Mouse (Mus musculus) heart, embryonic 11.5 days (tissue): ENCODE data around the gene Lce1h. TPM values are rescaled to one million over a fixed set of nuclear protein-coding genes. Genes with fewer than 3 reads are reported as not detected.

Experiments
- ATAC-seq: fragments of 200-750 bp; cut with Nextera tagmentation; replicated peaks from 2 replicates; pipeline ENCODE4 v1.8.0; 2017; ENCODE audit warnings: moderate library complexity; ENCODE audit not compliant: insufficient number of reproducible peaks, low FRiP score, low TSS enrichment
- H3K27ac ChIP-seq: fragments of 300-500 bp; sonication (generic); 2 replicates; pipeline ENCODE4 v1.5.1; 2014; ENCODE audit warnings: mild to moderate bottlenecking, low read depth, low read length
- H3K27me3 ChIP-seq: fragments of 300-500 bp; sonication (generic); 2 replicates; pipeline ENCODE4 v1.6.1; 2014; ENCODE audit warnings: mild to moderate bottlenecking, low read length, mixed read lengths; ENCODE audit not compliant: control insufficient read depth, insufficient read depth
- H3K36me3 ChIP-seq: fragments of 300-500 bp; sonication (generic); 2 replicates; pipeline ENCODE4 v1.6.1; 2014; ENCODE audit warnings: mild to moderate bottlenecking, low read length, moderate library complexity, mixed read lengths; ENCODE audit not compliant: control insufficient read depth, insufficient read depth
- H3K4me1 ChIP-seq: fragments of 300-500 bp; sonication (generic); 2 replicates; pipeline ENCODE4 v1.6.1; 2014; ENCODE audit warnings: low read length; ENCODE audit not compliant: control insufficient read depth, insufficient read depth
- H3K4me2 ChIP-seq: fragments of 300-500 bp; sonication (generic); 2 replicates; pipeline ENCODE4 v1.6.1; 2014; ENCODE audit warnings: mild to moderate bottlenecking, moderate library complexity
- H3K4me3 ChIP-seq: fragments of 300-500 bp; sonication (generic); 2 replicates; pipeline ENCODE4 v1.5.1; 2014; ENCODE audit warnings: low read depth, low read length
- H3K9ac ChIP-seq: fragments of 300-500 bp; sonication (generic); 2 replicates; pipeline ENCODE4 v1.6.1; 2014; ENCODE audit warnings: mild to moderate bottlenecking, low read depth, low read length, moderate library complexity
- H3K9me3 ChIP-seq: fragments of 300-500 bp; sonication (generic); replicated peaks from 2 replicates; pipeline ENCODE4 v1.6.1; 2016; ENCODE audit warnings: low read length; ENCODE audit not compliant: control insufficient read depth
- WGBS: fragments of 180-500 bp; shearing (Covaris S2); extraction: QIAGEN DNeasy Blood & Tissue Kit; methylation state at CpG from one replicate; pipeline ENCODE4 v1.1.7; 2014; ENCODE audit not compliant: insufficient replicate concordance; 5-methylcytosine and 5-hydroxymethylcytosine counted together
- polyA plus RNA-seq: library from polyadenylated mRNA; unstranded; fragments of >200 nt; fragmentation: Nextera tagmentation; extraction: Ambion mirVana; gene quantifications from 2 replicates; pipeline ENCODE4 v1.2.1, GENCODE M21; 2014

The Lce1h gene
- polyA plus RNA-seq, 1 experiment from 2014 or later: not detected

DNA sequence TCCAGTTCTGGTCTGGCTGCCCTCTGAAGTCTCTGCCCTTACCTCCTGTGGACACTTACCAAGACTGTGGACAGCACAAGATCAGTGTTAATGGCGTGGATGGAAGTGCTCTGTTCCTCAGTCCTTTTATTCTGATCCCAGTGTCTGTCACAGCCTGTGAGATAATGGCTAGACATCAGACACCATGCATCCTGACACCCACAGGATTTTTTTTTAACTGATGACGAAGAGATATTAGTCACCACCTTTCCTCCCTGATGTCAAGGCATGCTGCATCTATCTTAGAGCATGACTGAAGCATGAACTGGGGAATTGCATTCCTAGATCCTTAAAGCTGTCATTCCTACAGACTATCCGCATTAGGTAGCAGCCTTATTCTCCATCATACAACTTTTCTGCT, 44.6 kb downstream of the Lce1h start, which contains the start of gene Lce1f:
Gene Lce1f, minus strand, starts transcription at position 101 of the 400 bp plus-strand sequence.
- no peak within 1 kb of the TSS for H3K27ac ChIP-seq
- no peaks in the 10 kb centered on the region for H3K36me3 ChIP-seq
- H3K9me3 ChIP-seq: no peaks in the 10 kb centered on the region
- H3K27me3 ChIP-seq: no peaks in the 10 kb centered on the region
- no peak for ATAC-seq
- no peak within 1 kb of the TSS for H3K4me3 ChIP-seq
- H3K4me2 ChIP-seq: no peak within 1 kb of the TSS
- WGBS: 63% methylated on average over 3 of the region's 3 CpGs
- no peak within 1 kb of the TSS for H3K9ac ChIP-seq
- no peaks in the 10 kb centered on the region for H3K4me1 ChIP-seq

DNA sequence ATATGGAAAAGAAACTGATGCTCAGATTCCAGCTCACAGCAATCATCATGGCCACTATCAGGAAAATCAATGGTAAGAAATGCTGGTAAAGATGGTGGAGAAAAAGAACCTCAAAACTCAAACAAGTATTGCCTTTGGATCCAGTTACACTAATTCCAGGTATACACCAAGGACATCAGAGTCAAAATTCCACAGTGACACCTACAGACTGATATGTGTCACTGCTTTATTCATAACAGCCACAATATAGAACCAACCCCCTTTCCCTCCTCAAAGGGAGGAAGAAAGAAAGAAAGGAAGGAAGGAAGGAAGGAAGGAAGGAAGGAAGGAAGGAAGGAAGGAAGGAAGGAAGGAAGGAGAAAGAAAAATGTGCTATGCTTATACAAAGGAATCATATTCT, 49.7 kb downstream of the Lce1h start:
- Histone ChIP-seq H3K9me3 (no peaks in the 10 kb centered on the region), H3K4me2 (no peak overlapping the region), H3K36me3 (no peaks in the 10 kb centered on the region), H3K9ac (no peak overlapping the region), H3K4me1 (no peaks in the 10 kb centered on the region), H3K27me3 (no peaks in the 10 kb centered on the region), H3K4me3 (no peak overlapping the region), H3K27ac (no peak overlapping the region)
- ATAC-seq: no peak

Other genes with a start within 250 kb of the Lce1h start
- gene 2310046K23Rik, start 230.6 kb downstream of the Lce1h start, polyA plus RNA-seq: not detected in 2 replicates
- gene Ivl, start 191.3 kb downstream of the Lce1h start, polyA plus RNA-seq: not detected in 2 replicates
- gene Smcp, start 176.1 kb downstream of the Lce1h start, polyA plus RNA-seq: not detected in 2 replicates
- gene 2210017I01Rik, start 157.6 kb downstream of the Lce1h start, polyA plus RNA-seq: not detected in 2 replicates
- not detected in 2 replicates for gene Lce6a, start 143.4 kb downstream of the Lce1h start, polyA plus RNA-seq
- gene Lce1a1, start 116.8 kb downstream of the Lce1h start, polyA plus RNA-seq: not detected in 2 replicates
- gene Lce1b, start 108.1 kb downstream of the Lce1h start, polyA plus RNA-seq: not detected in 2 replicates
- not detected in 2 replicates for gene Lce1a2, start 94.8 kb downstream of the Lce1h start, polyA plus RNA-seq
- gene Lce1c, start 85.8 kb downstream of the Lce1h start, polyA plus RNA-seq: not detected in 2 replicates
- gene Lce1d, start 77.9 kb downstream of the Lce1h start, polyA plus RNA-seq: not detected in 2 replicates
- gene Lce1e, start 56.0 kb downstream of the Lce1h start, polyA plus RNA-seq: not detected in 2 replicates
- gene Lce1f, start 44.7 kb downstream of the Lce1h start, polyA plus RNA-seq: not detected in 2 replicates
- not detected in 2 replicates for gene Gm38119, start 26.0 kb downstream of the Lce1h start, polyA plus RNA-seq
- gene Lce1g, start 12.7 kb downstream of the Lce1h start, polyA plus RNA-seq: not detected in 2 replicates
- not detected in 2 replicates for gene Lce1i, start 13.8 kb upstream of the Lce1h start, polyA plus RNA-seq
- not detected in 2 replicates for gene Lce1j, start 25.4 kb upstream of the Lce1h start, polyA plus RNA-seq
- not detected in 2 replicates for gene Lce1k, start 42.8 kb upstream of the Lce1h start, polyA plus RNA-seq
- not detected in 2 replicates for gene Kprp, start 62.2 kb upstream of the Lce1h start, polyA plus RNA-seq
- gene Lce1l, start 86.2 kb upstream of the Lce1h start, polyA plus RNA-seq: not detected in 2 replicates
- gene 2310050C09Rik, start 105.2 kb upstream of the Lce1h start, polyA plus RNA-seq: not detected in 2 replicates
- gene Lce3a, start 161.2 kb upstream of the Lce1h start, polyA plus RNA-seq: not detected in 2 replicates
- not detected in 2 replicates for gene Lce3b, start 167.9 kb upstream of the Lce1h start, polyA plus RNA-seq
- gene Lce3c, start 179.4 kb upstream of the Lce1h start, polyA plus RNA-seq: not detected in 2 replicates
- gene Lce3d, start 192.3 kb upstream of the Lce1h start, polyA plus RNA-seq: not detected in 2 replicates
- gene Lce3e, start 202.0 kb upstream of the Lce1h start, polyA plus RNA-seq: not detected in 2 replicates
- gene Lce3f, start 227.2 kb upstream of the Lce1h start, polyA plus RNA-seq: not detected in 2 replicates